Mouse (Mus musculus): Measurements from ENCODE around the gene Ypel4. TPM values are rescaled to one million over a fixed set of nuclear protein-coding genes. Genes with fewer than 3 reads are reported as not detected.

Ypel4 gene
- total RNA-seq, 4 experiments from 2014 or later = 0.34 to 0.54 (median 0.54) TPM; not detected in 1

DNA sequence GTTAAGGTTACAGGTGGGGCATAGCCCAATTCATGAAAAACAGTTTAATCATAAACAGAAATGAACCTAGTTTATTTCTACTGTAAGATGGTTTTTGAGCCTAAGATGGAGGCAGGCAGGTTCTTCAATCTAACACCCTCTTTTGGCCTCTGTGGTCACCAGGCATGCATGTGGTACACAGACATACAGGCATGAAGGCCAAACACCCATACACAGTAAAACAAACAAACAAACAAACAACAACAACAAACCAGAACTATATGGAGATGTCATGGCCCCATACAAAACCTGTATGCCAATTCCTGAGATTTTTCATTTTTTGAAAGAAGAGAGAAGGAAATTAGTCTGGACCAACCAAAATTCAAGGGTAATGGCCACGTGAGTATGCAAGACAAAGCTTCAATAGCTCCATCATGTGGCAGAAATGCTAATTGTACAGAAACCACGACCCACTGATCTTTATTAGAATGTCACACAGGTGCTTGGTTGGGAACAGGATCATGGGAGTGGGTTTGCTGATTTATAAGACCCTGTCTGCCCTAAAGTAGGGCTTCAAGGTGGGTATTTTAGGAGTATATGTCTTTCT is 24.8 kb downstream of the Ypel4 start:
- DNase-seq (ENCODE audit: low spot score in 2 of 2) = no peak

DNA sequence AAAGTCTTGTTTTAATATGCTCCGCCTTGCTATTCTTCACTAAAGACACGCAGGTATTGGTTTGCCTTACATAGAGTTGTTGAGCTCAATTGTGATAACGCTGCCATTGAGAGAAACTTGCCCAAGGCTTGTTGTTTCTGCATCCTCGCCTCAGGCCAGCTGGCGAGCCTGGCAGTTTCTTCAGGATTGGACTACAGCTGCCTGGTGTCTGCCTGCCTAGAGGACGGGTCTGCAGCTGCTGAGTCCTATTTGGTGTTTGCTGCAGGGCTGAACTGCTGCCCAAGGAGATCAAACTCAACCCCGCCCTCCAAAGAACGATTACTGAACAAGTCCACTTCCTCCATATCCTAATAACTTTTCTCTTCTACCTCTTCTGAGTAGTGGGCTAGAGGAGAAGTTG is 26.9 kb downstream of the Ypel4 start:
- DNase-seq (ENCODE audit: low spot score in 2 of 2) = no peak

- DNase-seq (ENCODE audit: low spot score in 2 of 2) = no peak
These were observed 27.5 kb downstream of the Ypel4 start for GRCm38 (mm10) chr2:84761309-84761708.

DNA sequence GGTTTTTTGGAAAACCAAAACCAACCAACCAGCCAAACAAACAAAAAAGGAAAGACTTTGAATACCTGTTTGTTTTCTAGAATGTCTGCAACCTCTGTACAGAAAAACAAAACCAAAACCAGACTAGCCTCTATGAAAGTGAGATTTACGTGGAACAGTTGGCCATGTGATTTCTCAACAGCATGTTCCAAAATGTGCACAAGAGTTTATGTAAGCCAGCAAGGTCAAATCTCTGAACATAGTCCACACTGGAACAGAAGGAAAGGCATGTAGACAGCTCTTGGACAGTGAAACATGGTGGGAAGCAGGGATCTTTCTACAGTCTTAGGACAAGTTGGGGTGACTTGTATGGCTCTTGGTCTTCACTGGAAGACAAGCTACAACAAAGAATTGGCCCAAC is 28.0 kb downstream of the Ypel4 start:
- no peak for DNase-seq (ENCODE audit: low spot score in 2 of 2)

- DNase-seq (ENCODE audit: low spot score in 2 of 2) = no peak
These were observed 28.4 kb downstream of the Ypel4 start for GRCm38 (mm10) chr2:84762295-84762694.

DNA sequence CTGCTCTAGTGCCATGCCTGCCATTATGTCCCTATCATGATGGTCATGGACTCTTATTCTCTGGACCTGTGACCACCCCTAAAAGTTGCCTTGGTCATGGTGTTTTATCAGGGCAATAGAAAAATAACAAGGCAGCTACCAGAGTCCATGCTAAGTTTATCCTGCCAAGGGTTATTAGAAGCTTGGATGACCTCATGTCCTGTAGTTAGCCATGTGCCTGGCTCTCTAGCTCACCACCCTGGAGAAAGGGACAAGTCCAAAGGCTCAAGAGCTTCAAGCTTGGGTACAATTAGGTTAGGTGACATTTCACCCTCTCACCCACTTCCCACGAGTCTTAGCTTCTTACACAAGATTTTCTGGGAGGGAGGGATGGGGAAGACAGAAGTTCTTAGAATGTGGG is 29.0 kb downstream of the Ypel4 start:
- no peak for DNase-seq (ENCODE audit: low spot score in 2 of 2)

GRCm38 (mm10) chr2:84770501-84770900 is 36.6 kb downstream of the Ypel4 start:
- peak; percentile 17 to 45 for DNase-seq (ENCODE audit: low spot score in 2 of 2)

- DNase-seq (ENCODE audit: low spot score in 2 of 2) = no peak
These were observed 38.6 kb downstream of the Ypel4 start for GRCm38 (mm10) chr2:84772454-84772853.

DNA sequence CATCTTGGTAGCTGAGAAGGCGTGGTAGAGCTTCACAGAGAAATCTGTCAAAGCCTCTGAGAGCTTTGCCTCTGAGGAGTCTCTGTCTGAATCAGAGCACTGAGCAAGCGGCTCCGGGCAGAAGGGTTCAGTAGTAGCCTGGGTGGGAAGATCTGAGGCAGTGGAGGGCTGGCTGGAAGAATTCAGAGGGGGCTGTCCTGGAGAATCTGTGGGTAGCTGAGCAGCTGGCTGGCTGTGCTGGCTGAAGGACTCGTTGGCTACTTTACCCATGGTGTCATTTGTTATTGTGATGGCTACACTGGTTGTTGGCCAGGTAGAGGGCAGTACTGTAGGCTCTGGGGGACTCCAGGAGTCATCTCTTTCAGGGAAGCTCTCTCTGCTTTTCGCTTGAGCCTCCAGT is 39.3 kb downstream of the Ypel4 start:
- no peak for DNase-seq (ENCODE audit: low spot score in 2 of 2)

DNA sequence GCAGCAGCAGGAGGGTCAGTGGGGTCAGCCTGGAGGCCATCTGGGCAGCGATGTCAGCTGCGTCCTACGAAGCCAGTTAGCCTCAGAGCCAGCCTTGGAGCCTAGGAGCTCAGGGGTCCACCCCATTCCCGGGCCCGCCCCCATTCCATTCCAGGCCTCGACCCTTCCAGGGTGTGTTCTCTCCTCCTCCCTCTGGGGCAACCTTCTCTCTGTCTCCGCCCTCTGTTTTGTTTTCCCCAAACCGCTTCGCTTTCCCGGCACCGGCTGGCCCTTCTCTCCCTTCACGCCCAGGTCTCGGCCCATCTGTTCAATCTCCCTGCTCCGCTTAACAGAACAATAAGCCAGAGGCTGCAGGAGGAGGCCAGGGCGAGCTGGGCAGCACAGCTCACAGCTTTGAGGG is 40.9 kb downstream of the Ypel4 start:
- DNase-seq (ENCODE audit: low spot score in 2 of 2) = peak; percentile 66 to 81

GRCm38 (mm10) chr2:84775241-84775640 is 41.4 kb downstream of the Ypel4 start, which contains the start of gene Serping1:
TSS of gene Serping1 (minus strand) at chr2:84775444.
- DNase-seq (ENCODE audit: low spot score in 2 of 2) = no peak

DNA sequence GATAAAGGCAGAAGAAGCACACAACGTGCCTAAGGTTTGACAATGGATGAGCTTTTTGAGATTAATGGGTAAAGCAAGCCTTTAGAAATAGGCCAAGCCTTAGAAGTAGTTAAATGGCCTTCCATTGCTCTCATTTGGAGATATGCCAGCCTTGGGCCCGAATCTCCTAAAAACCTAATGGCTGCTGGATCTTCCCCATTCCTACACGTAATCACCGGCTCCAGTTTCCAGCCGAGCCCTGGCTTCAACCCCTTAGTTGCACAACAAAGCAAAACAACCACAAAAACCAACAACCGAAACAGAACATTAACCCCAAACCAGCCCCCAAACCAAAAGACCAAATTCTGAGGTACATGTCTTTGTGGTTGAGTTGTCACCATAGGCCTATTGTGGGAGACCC is 41.8 kb downstream of the Ypel4 start:
- DNase-seq (ENCODE audit: low spot score in 2 of 2) = peak in 1 of 2 experiments; percentile 41

- no peak for DNase-seq (ENCODE audit: low spot score in 2 of 2)
These were observed 43.8 kb downstream of the Ypel4 start for GRCm38 (mm10) chr2:84777706-84778105.

DNA sequence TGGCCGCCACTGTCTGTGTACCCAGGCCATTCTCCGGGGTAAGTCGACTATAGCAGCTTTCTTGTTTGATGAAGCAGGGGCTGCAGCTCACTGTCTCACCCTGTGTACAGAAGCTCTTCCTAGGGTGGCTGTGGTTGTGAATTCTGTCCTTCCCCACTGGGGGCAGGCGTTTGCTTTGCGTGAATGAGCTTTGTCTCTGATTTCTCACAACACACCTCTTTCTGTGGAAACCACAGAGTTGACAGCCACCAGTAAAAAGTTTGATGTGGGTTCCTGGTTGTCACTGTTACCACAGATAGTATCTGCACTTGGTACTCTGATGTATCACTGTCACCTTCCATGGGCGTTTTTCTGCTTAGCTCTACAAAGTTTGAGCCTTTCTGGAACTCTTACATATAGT is 45.4 kb downstream of the Ypel4 start:
- DNase-seq (ENCODE audit: low spot score in 2 of 2) = no peak

DNA sequence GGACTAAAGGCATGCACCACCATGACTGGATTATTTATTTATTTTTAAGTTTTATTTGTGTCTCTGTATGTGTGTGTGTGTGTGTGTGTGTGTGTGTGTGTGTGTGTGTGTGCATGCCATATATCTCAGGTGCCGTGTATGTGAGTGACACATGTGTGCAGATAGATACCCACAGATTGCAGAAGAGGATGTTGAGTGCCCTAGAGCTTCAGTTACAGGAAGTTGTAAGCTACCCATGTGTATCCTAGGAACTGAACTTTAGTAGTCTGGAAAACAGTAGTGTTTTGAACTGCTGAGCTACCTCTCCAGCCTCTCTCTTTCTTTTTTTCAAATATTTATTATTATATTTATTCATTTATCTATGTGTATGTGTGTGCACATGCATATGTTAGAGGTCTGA is 49.5 kb downstream of the Ypel4 start:
- DNase-seq (ENCODE audit: low spot score in 2 of 2) = no peak

DNA sequence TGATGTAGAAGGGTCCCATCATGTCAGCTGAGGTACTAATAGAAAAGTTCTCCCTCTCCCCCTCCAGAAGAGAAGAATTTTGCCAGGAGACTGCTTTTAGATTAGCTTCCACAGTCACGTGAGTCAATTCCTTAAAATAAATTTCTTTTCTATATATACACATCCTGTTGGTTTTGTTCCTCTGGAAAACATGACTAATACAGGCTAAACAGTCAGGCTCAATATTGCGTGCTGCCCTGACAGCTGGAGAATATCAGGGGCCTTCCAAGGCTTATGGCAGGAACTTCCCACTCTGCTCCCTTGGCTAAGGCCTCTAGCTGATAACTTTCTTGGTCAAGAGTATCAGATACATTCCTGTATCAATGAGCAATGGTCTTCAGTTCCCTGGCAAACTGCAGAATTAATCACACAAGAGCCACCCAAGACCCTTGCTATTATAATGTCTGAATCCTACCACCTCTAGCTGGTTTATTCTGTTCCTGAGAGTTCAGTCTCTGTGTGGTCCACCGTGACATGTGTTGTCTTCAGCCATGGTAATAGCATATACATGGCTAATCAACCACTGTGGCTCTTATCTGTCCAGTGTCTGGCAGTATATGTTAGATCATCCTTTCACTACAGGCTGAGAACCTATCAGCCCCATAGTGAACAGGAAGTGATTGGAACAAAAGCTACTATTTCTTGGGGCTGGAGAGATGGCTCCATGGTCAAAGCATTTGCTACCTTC is 50.1 kb downstream of the Ypel4 start:
- DNase-seq (ENCODE audit: low spot score in 2 of 2) = no peak

Small RNA genes lying within 50 kb of the gene (microRNA-seq; reads per million reads assigned to microRNA genes)
- 2,001 reads per million, percentile 85 among the genes with 10 or more reads in this experiment for gene Mir130a

Other genes starting within 250 kb of the Ypel4 start
- 10 to 100 TPM; 20.7 to 26.6 (median 21.9) TPM for gene Ctnnd1, start 83.3 kb upstream of the Ypel4 start, total RNA-seq (2022)
- not detected for gene Btbd18, start 75.0 kb upstream of the Ypel4 start, total RNA-seq (2022)
- 10 to 100 TPM; 13.4 to 19.9 (median 16.4) TPM for gene Selenoh, start 63.3 kb upstream of the Ypel4 start, total RNA-seq (2022)
- 1 to 10 TPM in 1 of 4 experiments, not detected in 3; 1.4 TPM for gene Gm28635, start 56.0 kb upstream of the Ypel4 start, total RNA-seq (2022)
- gene Med19, start 55.7 kb upstream of the Ypel4 start, total RNA-seq (2022) = 1 to 10 TPM; 6.0 to 8.0 (median 6.9) TPM
- 10 to 100 TPM; 41.0 to 55.7 (median 49.0) TPM for gene Tmx2, start 54.9 kb upstream of the Ypel4 start, total RNA-seq (2022)
- 100 to 1,000 TPM in 1 of 4 experiments, 10 to 100 TPM in 3; 78.4 to 100 (median 81.7) TPM for gene Zdhhc5, start 18.9 kb upstream of the Ypel4 start, total RNA-seq (2022)
- 1 to 10 TPM; 3.7 to 4.3 (median 4.1) TPM for gene Clp1, start 6.7 kb upstream of the Ypel4 start, total RNA-seq (2022)
- gene Gm19426, start 9.6 kb downstream of the Ypel4 start, total RNA-seq (2022) = under 1 TPM in 1 of 4 experiments, not detected in 3; 0.60 TPM
- gene Serping1, start 41.4 kb downstream of the Ypel4 start, total RNA-seq (2022) = 10 to 100 TPM; 22.0 to 55.1 (median 36.1) TPM
- 1 to 10 TPM; 1.5 to 3.5 (median 2.3) TPM for gene Ube2l6, start 64.8 kb downstream of the Ypel4 start, total RNA-seq (2022)
- 10 to 100 TPM; 46.3 to 63.9 (median 59.0) TPM for gene Smtnl1, start 88.6 kb downstream of the Ypel4 start, total RNA-seq (2022)
- 10 to 100 TPM; 37.9 to 51.4 (median 45.5) TPM for gene Timm10, start 92.9 kb downstream of the Ypel4 start, total RNA-seq (2022)
- gene Slc43a1, start 104.8 kb downstream of the Ypel4 start, total RNA-seq (2022) = 10 to 100 TPM in 3 of 4 experiments, 1 to 10 TPM in 1; 8.0 to 28.2 (median 14.4) TPM
- gene Rtn4rl2, start 152.7 kb downstream of the Ypel4 start, total RNA-seq (2022) = under 1 TPM in 3 of 4 experiments, not detected in 1; 0.19 to 0.62 (median 0.43) TPM
- gene Slc43a3, start 202.5 kb downstream of the Ypel4 start, total RNA-seq (2022) = 10 to 100 TPM; 10.9 to 29.6 (median 17.7) TPM
- gene Prg2, start 246.4 kb downstream of the Ypel4 start, total RNA-seq (2022) = not detected

Data from gastrocnemius, adult 8-10 months (tissue).